Mouse (Mus musculus) midbrain, embryonic 14.5 days (tissue): Measurements from ENCODE around the gene Pgs1. TPM values are rescaled to one million over a fixed set of nuclear protein-coding genes. Genes with fewer than 3 reads are reported as not detected.

Experiments used
- ATAC-seq: fragments of 200-750 bp; cut with Nextera tagmentation; 2 replicates; pipeline ENCODE4 v1.8.0; 2017; ENCODE audit warnings: moderate number of reproducible peaks, moderate library complexity; ENCODE audit not compliant: low FRiP score, low TSS enrichment
- DNase-seq: peaks from one replicate; pipeline ENCODE4 v3.0.0-alpha.2; 2015
- H3K27ac ChIP-seq: fragments of 300-500 bp; sonication (generic); replicated peaks from 2 replicates; pipeline ENCODE4 v1.5.1; 2014; ENCODE audit warnings: mild to moderate bottlenecking, low read depth, low read length, moderate library complexity
- H3K27me3 ChIP-seq: fragments of 300-500 bp; sonication (generic); 2 replicates; pipeline ENCODE4 v1.6.1; 2014; ENCODE audit warnings: low read length, control low read depth, mixed read lengths; ENCODE audit not compliant: control insufficient read depth, insufficient read depth
- H3K36me3 ChIP-seq: fragments of 300-500 bp; sonication (generic); 2 replicates; pipeline ENCODE4 v1.6.1; 2014; ENCODE audit warnings: low read length, control low read depth; ENCODE audit not compliant: control insufficient read depth, insufficient read depth
- H3K4me1 ChIP-seq: fragments of 300-500 bp; sonication (generic); 2 replicates; pipeline ENCODE4 v1.6.1; 2014; ENCODE audit warnings: mild to moderate bottlenecking, antibody characterized with exemption, low read length, control low read depth; ENCODE audit not compliant: control insufficient read depth, insufficient read depth
- H3K4me2 ChIP-seq: fragments of 300-500 bp; sonication (generic); 2 replicates; pipeline ENCODE4 v1.6.1; 2014; ENCODE audit warnings: mild to moderate bottlenecking, low read length, moderate library complexity
- H3K4me3 ChIP-seq: fragments of 300-500 bp; sonication (generic); replicated peaks from 2 replicates; pipeline ENCODE4 v1.5.1; 2014; ENCODE audit warnings: low read depth, low read length
- H3K9ac ChIP-seq: fragments of 300-500 bp; sonication (generic); replicated peaks from 2 replicates; pipeline ENCODE4 v1.6.1; 2014; ENCODE audit warnings: mild to moderate bottlenecking, low read length, moderate library complexity
- H3K9me3 ChIP-seq: fragments of 300-500 bp; sonication (generic); 2 replicates; pipeline ENCODE4 v1.6.1; 2016; ENCODE audit warnings: low read length, control low read depth, mixed read lengths; ENCODE audit not compliant: control insufficient read depth
- WGBS: fragments of 180-500 bp; shearing (Covaris S2); extraction: QIAGEN DNeasy Blood & Tissue Kit; methylation state at CpG from one replicate; pipeline ENCODE4 v1.1.7; 2014; 5-methylcytosine and 5-hydroxymethylcytosine counted together
- polyA plus RNA-seq: library from polyadenylated mRNA; unstranded; fragments of >200 nt; fragmentation: Nextera tagmentation; extraction: Ambion mirVana; gene quantifications from 2 replicates; pipeline ENCODE4 v1.2.1, GENCODE M21; 2014

Pgs1 gene
- polyA plus RNA-seq, 1 experiment from 2014 or later = 47.9 TPM

GRCm38 (mm10) chr11:117993190-117994175 is 7.4 kb downstream of the Pgs1 start:
- 83% methylated on average over 14 of the region's 14 CpGs for WGBS
- no peaks in the 10 kb centered on the region for H3K27me3 ChIP-seq
- H3K4me1 ChIP-seq = peaks cover under 1% of the 10 kb centered on the region
- ATAC-seq = no peak
- H3K4me3 ChIP-seq = no peak overlapping the region
- H3K9me3 ChIP-seq = no peaks in the 10 kb centered on the region
- 0 out of 2 replicates have a peak, but pooled peaks cover 3% of the 10 kb centered on the region for H3K36me3 ChIP-seq
- DNase-seq = no peak
- H3K4me2 ChIP-seq = no peak overlapping the region
- H3K27ac ChIP-seq = no peak overlapping the region
- H3K9ac ChIP-seq = no peak overlapping the region

- Histone ChIP-seq H3K4me2 (no peak overlapping the region), H3K4me1 (no peaks in the 10 kb centered on the region; the same call in 1 of the 2 replicates), H3K36me3 (0 out of 2 replicates have a peak, but pooled peaks cover 7% of the 10 kb centered on the region), H3K9ac (no peak overlapping the region), H3K9me3 (no peaks in the 10 kb centered on the region), H3K27ac (no peak overlapping the region), H3K4me3 (no peak overlapping the region), H3K27me3 (no peaks in the 10 kb centered on the region)
- ATAC-seq (no peak), DNase-seq (no peak)
- WGBS = 79% methylated on average over 9 of the region's 9 CpGs
These were observed 8.4 kb downstream of the Pgs1 start for GRCm38 (mm10) chr11:117994250-117995057.

GRCm38 (mm10) chr11:117995255-117995654 is 9.2 kb downstream of the Pgs1 start:
- H3K4me1 ChIP-seq = no peaks in the 10 kb centered on the region; the same call in 1 of the 2 replicates

GRCm38 (mm10) chr11:117995661-117996060 is 9.6 kb downstream of the Pgs1 start:
- no peak overlapping the region for H3K4me2 ChIP-seq
- ATAC-seq = no peak
- no peak overlapping the region for H3K4me3 ChIP-seq
- WGBS = 56% methylated on average over 3 of the region's 3 CpGs
- H3K9me3 ChIP-seq = no peaks in the 10 kb centered on the region
- no peak overlapping the region for H3K9ac ChIP-seq
- H3K36me3 ChIP-seq = 0 out of 2 replicates have a peak, but pooled peaks cover 18% of the 10 kb centered on the region
- H3K4me1 ChIP-seq = no peaks in the 10 kb centered on the region; the same call in 1 of the 2 replicates
- no peaks in the 10 kb centered on the region for H3K27me3 ChIP-seq
- H3K27ac ChIP-seq = no peak overlapping the region
- no peak for DNase-seq

More at GRCm38 (mm10) chr11:117995255-117995654, 9.2 kb downstream of the Pgs1 start:
- H3K27ac ChIP-seq = no peak overlapping the region
- H3K9ac ChIP-seq = no peak overlapping the region
- 45% methylated on average over 2 of the region's 2 CpGs for whole genome bisulfite sequencing
- 0 out of 2 replicates have a peak, but pooled peaks cover 14% of the 10 kb centered on the region for H3K36me3 ChIP-seq
- H3K9me3 ChIP-seq = no peaks in the 10 kb centered on the region
- DNase-seq (no peak), ATAC-seq (no peak)
- no peaks in the 10 kb centered on the region for H3K27me3 ChIP-seq
- no peak overlapping the region for H3K4me2 ChIP-seq
- no peak overlapping the region for H3K4me3 ChIP-seq

GRCm38 (mm10) chr11:117996066-117996465 is 10.0 kb downstream of the Pgs1 start:
- no peak overlapping the region for H3K9ac ChIP-seq
- ATAC-seq (no peak), DNase-seq (no peak)
- 13% methylated on average over 3 of the region's 3 CpGs for WGBS
- no peaks in the 10 kb centered on the region for H3K9me3 ChIP-seq
- no peaks in the 10 kb centered on the region for H3K27me3 ChIP-seq
- peaks cover 22% of the 10 kb centered on the region for H3K36me3 ChIP-seq
- no peak overlapping the region for H3K27ac ChIP-seq
- no peaks in the 10 kb centered on the region; the same call in 1 of the 2 replicates for H3K4me1 ChIP-seq
- no peak overlapping the region for H3K4me3 ChIP-seq
- H3K4me2 ChIP-seq = no peak overlapping the region

- Histone ChIP-seq H3K27ac (no peak overlapping the region), H3K4me2 (no peak overlapping the region), H3K27me3 (no peaks in the 10 kb centered on the region), H3K4me1 (no peaks in the 10 kb centered on the region), H3K4me3 (no peak overlapping the region), H3K9ac (no peak overlapping the region), H3K9me3 (no peaks in the 10 kb centered on the region), H3K36me3 (peaks cover 32% of the 10 kb centered on the region)
- DNase-seq = no peak
- 88% methylated on average over 2 of the region's 2 CpGs for WGBS
- no peak for ATAC-seq
These were observed 11.0 kb downstream of the Pgs1 start for GRCm38 (mm10) chr11:117997085-117997484.

GRCm38 (mm10) chr11:117998356-117998755 is 12.3 kb downstream of the Pgs1 start:
- Histone ChIP-seq H3K4me2 (no peak overlapping the region), H3K9ac (no peak overlapping the region)
- 93% methylated on average over 4 of the region's 4 CpGs for WGBS

GRCm38 (mm10) chr11:117999260-117999934 is 13.3 kb downstream of the Pgs1 start:
- WGBS = 90% methylated on average over 6 of the region's 6 CpGs
- ATAC-seq (no peak), DNase-seq (no peak)
- Histone ChIP-seq H3K36me3 (peaks cover 55% of the 10 kb centered on the region), H3K4me2 (no peak overlapping the region), H3K4me1 (no peaks in the 10 kb centered on the region), H3K9me3 (no peaks in the 10 kb centered on the region), H3K4me3 (no peak overlapping the region), H3K27me3 (no peaks in the 10 kb centered on the region), H3K27ac (no peak overlapping the region), H3K9ac (no peak overlapping the region)

More at GRCm38 (mm10) chr11:117998356-117998755, 12.3 kb downstream of the Pgs1 start:
- Histone ChIP-seq H3K4me3 (no peak overlapping the region), H3K36me3 (peaks cover 44% of the 10 kb centered on the region), H3K9me3 (no peaks in the 10 kb centered on the region), H3K4me1 (no peaks in the 10 kb centered on the region), H3K27ac (no peak overlapping the region), H3K27me3 (no peaks in the 10 kb centered on the region)
- no peak for DNase-seq
- ATAC-seq = no peak
